ENCODE assay signal across 13 mouse cellular contexts in the genomic region with DNA sequence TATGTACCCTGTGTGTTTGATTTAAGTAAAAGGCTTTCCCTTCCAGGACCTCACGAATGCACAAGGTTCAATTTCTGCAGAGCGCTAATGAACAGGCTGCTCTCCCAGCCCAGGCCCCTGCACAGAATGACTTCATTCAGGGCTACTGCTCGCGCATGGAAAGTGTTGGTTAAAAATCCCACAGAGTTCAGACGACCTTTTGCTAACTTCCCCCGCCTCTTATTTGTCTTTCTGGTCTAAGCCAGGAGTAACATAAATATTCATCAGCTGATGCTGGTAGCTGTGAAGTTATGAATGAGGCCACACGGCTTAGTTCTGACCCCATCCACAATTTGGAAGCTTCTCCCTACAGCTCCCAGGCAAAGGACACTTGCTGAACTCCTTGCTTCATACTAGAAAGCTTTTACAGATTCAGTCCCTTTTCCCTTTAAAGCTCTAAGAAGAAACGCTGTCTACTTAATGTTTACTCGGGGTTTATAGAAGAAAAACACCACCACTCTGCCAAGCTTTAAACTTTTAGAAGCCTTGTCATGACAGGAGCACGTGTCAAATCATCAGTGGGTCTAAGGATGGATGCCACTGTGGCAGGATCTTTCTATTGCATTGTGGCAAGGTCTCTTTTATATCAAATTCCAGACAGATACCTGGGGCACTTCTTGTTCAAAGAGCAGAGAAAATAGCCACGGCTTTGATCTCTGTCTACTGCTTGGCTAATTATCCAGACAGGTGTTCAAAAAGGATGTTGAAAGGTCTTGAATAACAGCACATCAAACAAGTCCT.
DNase-seq lines count a peak whose midpoint lies in the region; ATAC-seq and TF ChIP-seq lines count a peak whose summit lies in the region.
"Had no signal": no experiment of that assay in that cellular context is flagged by ENCODE, and none has a peak within 500 bp of the region (broad histone marks: within the 10 kb centered on the region; RNA-seq: fewer than 3 reads in every experiment).

No protein-coding gene starts in this region.

- no peak overlapping the region for H3K4me3 ChIP-seq in lung, embryonic 14.5 days (ENCODE audit: low read depth, low read length)
- no peak overlapping the region for H3K4me3 ChIP-seq in forebrain, embryonic 12.5 days (replicated peaks)
- no peak overlapping the region for H3K4me3 ChIP-seq in hindbrain, embryonic 13.5 days
- no peak overlapping the region for H3K4me3 ChIP-seq in midbrain, embryonic 14.5 days (replicated peaks; ENCODE audit: low read depth, low read length)
- H3K4me3 ChIP-seq: heart, embryonic 12.5 days; liver, embryonic 15.5 days had no signal

- H3K27ac ChIP-seq in lung, embryonic 14.5 days (ENCODE audit: low read depth) = no peak overlapping the region
- no peak overlapping the region for H3K27ac ChIP-seq in forebrain, embryonic 12.5 days
- H3K27ac ChIP-seq in hindbrain, embryonic 13.5 days = no peak overlapping the region
- no peak overlapping the region for H3K27ac ChIP-seq in midbrain, embryonic 14.5 days (replicated peaks; ENCODE audit: low read depth, low read length)
- H3K27ac ChIP-seq: liver, embryonic 15.5 days had no signal

- TF ChIP-seq CTCF in lung, embryonic 14.5 days (IDR thresholded peaks at IDR 0.05; ENCODE audit: low read depth) = no peak

- H3K9ac ChIP-seq in lung, embryonic 14.5 days = no peak overlapping the region
- H3K9ac ChIP-seq in forebrain, embryonic 12.5 days = no peak overlapping the region
- no peak overlapping the region for H3K9ac ChIP-seq in hindbrain, embryonic 13.5 days
- no peak overlapping the region for H3K9ac ChIP-seq in midbrain, embryonic 14.5 days (replicated peaks; ENCODE audit: low read length)
- H3K9ac ChIP-seq: heart, embryonic 12.5 days; liver, embryonic 15.5 days had no signal

- H3K36me3 ChIP-seq in lung, embryonic 14.5 days (ENCODE audit: insufficient read depth) = no peaks in the 10 kb centered on the region
- no peaks in the 10 kb centered on the region for H3K36me3 ChIP-seq in forebrain, embryonic 12.5 days (replicated peaks)
- no peaks in the 10 kb centered on the region for H3K36me3 ChIP-seq in hindbrain, embryonic 13.5 days
- no peaks in the 10 kb centered on the region for H3K36me3 ChIP-seq in midbrain, embryonic 14.5 days (ENCODE audit: control insufficient read depth, insufficient read depth, low read length)
- H3K36me3 ChIP-seq: heart, embryonic 12.5 days; liver, embryonic 15.5 days had no signal

- H3K4me1 ChIP-seq in lung, embryonic 14.5 days (ENCODE audit: insufficient read depth) = no peaks in the 10 kb centered on the region
- peaks cover 14% of the 10 kb centered on the region for H3K4me1 ChIP-seq in forebrain, embryonic 12.5 days
- H3K4me1 ChIP-seq in hindbrain, embryonic 13.5 days (replicated peaks) = no peaks in the 10 kb centered on the region; the same call in 1 of the 2 replicates
- no peaks in the 10 kb centered on the region for H3K4me1 ChIP-seq in midbrain, embryonic 14.5 days (ENCODE audit: control insufficient read depth, insufficient read depth, low read length)
- H3K4me1 ChIP-seq: heart, embryonic 12.5 days; liver, embryonic 15.5 days had no signal

- DNase-seq in lung, embryonic 14.5 days = peak; percentile 53
- DNase-seq in lung, postnatal 25 days (ENCODE audit: low spot score) = no peak
- DNase-seq in midbrain, embryonic 14.5 days = peak; percentile 59
- DNase-seq in ovary, postnatal 10 days (ENCODE audit: low spot score) = no peak
- no peak for DNase-seq in yolk sac, embryonic 10.5 days (ENCODE audit: low spot score)
- DNase-seq: adrenal gland, postnatal 10 days; retina, postnatal 1 day had no signal

- no peak overlapping the region for H3K4me2 ChIP-seq in lung, embryonic 14.5 days
- no peak overlapping the region for H3K4me2 ChIP-seq in forebrain, embryonic 12.5 days
- H3K4me2 ChIP-seq in hindbrain, embryonic 13.5 days = no peak overlapping the region
- H3K4me2 ChIP-seq in midbrain, embryonic 14.5 days (ENCODE audit: low read length) = no peak overlapping the region
- H3K4me2 ChIP-seq: heart, embryonic 12.5 days; liver, embryonic 15.5 days had no signal

- no peaks in the 10 kb centered on the region for H3K9me3 ChIP-seq in lung, embryonic 14.5 days (ENCODE audit: low read depth, low read length)
- H3K9me3 ChIP-seq in forebrain, embryonic 12.5 days = no peaks in the 10 kb centered on the region
- no peaks in the 10 kb centered on the region for H3K9me3 ChIP-seq in hindbrain, embryonic 13.5 days
- H3K9me3 ChIP-seq in midbrain, embryonic 14.5 days (ENCODE audit: control insufficient read depth, low read length) = no peaks in the 10 kb centered on the region
- H3K9me3 ChIP-seq: heart, embryonic 12.5 days; liver, embryonic 15.5 days had no signal

- no peaks in the 10 kb centered on the region for H3K27me3 ChIP-seq in lung, embryonic 14.5 days (ENCODE audit: insufficient read depth, low read length)
- H3K27me3 ChIP-seq in forebrain, embryonic 12.5 days = no peaks in the 10 kb centered on the region; the same call in 1 of the 2 replicates
- H3K27me3 ChIP-seq in hindbrain, embryonic 13.5 days = no peaks in the 10 kb centered on the region
- H3K27me3 ChIP-seq in midbrain, embryonic 14.5 days (ENCODE audit: control insufficient read depth, insufficient read depth, low read length) = no peaks in the 10 kb centered on the region
- H3K27me3 ChIP-seq: CH12.LX; heart, embryonic 12.5 days; liver, embryonic 15.5 days had no signal

- 29% methylated on average over 11 of the region's 11 CpGs for WGBS in lung, embryonic 14.5 days
- WGBS in forebrain, embryonic 12.5 days = 24% methylated on average over 11 of the region's 11 CpGs
- WGBS in hindbrain, embryonic 13.5 days = 28% methylated on average over 11 of the region's 11 CpGs
- WGBS in midbrain, embryonic 14.5 days = 19% methylated on average over 11 of the region's 11 CpGs

- peak; percentile 54; the same call in 1 of the 2 replicates for ATAC-seq in lung, embryonic 14.5 days (ENCODE audit: insufficient read depth)
- ATAC-seq in forebrain, embryonic 12.5 days (ENCODE audit: low FRiP score) = peak; percentile 78
- ATAC-seq in hindbrain, embryonic 13.5 days (ENCODE audit: low FRiP score) = peak; percentile 73; the same call in 1 of the 2 replicates
- ATAC-seq in midbrain, embryonic 14.5 days (ENCODE audit: low FRiP score, low TSS enrichment) = peak; percentile 46; the same call in 1 of the 2 replicates
- ATAC-seq: inflammation-experienced regulatory T-cells, adult 6 months had no signal

Comparison
In these comparisons a context has a peak if more than half of its experiments do, and no peak if none do; other contexts are left out.
1. DNase-seq: peak in lung, embryonic 14.5 days (single experiment) and midbrain, embryonic 14.5 days (single experiment); none in lung, postnatal 25 days (single experiment), ovary, postnatal 10 days (single experiment) and yolk sac, embryonic 10.5 days (single experiment).
2. Peak in every context shown above with its lines, with median percentiles within 50 percentile points of each other: ATAC-seq.